Mouse (Mus musculus): ENCODE measurements around the gene Phactr4. TPM values are rescaled to one million over a fixed set of nuclear protein-coding genes. Genes with fewer than 3 reads are reported as not detected.
A peak's percentile ranks its signal among the peaks of the same experiment; 100 is the strongest.

Gene Phactr4
- polyA plus RNA-seq, 1 experiment from 2014 or later, result 29.1 TPM

DNA sequence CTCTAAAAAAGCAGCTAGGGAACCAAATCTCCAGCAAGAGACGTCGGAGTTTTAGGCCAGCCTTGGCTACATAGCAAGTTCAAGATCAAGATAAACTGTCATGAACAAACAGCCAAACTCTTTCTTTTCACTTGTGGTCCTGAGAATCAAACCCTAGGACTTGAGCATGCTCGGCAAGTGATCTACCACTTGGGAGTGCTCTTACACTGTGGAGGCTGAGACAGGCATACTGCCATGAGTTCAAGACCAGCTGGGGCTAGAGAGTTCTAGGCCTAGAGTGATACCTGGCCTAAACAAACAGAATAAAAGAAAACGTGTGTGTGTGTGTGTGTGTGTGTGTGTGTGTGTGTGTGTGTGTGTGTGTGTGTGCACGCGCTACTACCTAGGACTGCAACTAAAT is 31.9 kb upstream of the Phactr4 start:
- no peak for ATAC-seq (replicated peaks; ENCODE audit: insufficient number of reproducible peaks, low FRiP score, low TSS enrichment)
- no peak overlapping the region for H3K4me2 ChIP-seq
- H3K27ac ChIP-seq (ENCODE audit: low read depth, low read length), result no peak overlapping the region
- no peaks in the 10 kb centered on the region for H3K27me3 ChIP-seq (ENCODE audit: control insufficient read depth, insufficient read depth, low read length)
- WGBS (ENCODE audit: insufficient replicate concordance), result 82% methylated on average over 6 of the region's 6 CpGs
- H3K4me3 ChIP-seq (ENCODE audit: low read depth, low read length), result no peak overlapping the region
- H3K9me3 ChIP-seq (replicated peaks; ENCODE audit: control insufficient read depth, low read length), result no peaks in the 10 kb centered on the region
- H3K36me3 ChIP-seq (ENCODE audit: control insufficient read depth, insufficient read depth, low read length), result 0 out of 2 replicates have a peak, but pooled peaks cover 1% of the 10 kb centered on the region
- H3K9ac ChIP-seq (ENCODE audit: low read depth, low read length), result no peak overlapping the region
- H3K4me1 ChIP-seq (ENCODE audit: control insufficient read depth, insufficient read depth, low read length), result no peaks in the 10 kb centered on the region

DNA sequence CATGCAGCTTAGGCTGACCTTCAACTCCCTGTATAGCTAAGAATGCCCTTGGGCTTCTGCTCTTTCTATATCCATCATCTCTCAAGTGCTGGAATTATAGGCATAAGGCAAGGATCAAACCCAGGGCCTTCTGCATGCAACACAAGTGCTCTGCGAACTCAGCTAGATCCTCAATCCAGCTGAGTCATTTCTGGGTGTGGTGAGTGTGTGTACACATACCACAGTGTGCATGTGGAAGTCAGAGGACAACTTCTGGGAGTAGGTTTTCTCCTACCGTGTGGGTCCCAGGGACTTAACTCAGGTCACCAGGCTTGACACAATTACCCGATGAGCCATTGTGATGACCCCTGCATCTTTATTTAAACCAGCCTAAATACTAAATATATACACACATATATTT is 27.5 kb upstream of the Phactr4 start:
- WGBS (ENCODE audit: insufficient replicate concordance), result 83% methylated on average over 3 of the region's 3 CpGs
- no peak for ATAC-seq (replicated peaks; ENCODE audit: insufficient number of reproducible peaks, low FRiP score, low TSS enrichment)
- Histone ChIP-seq H3K4me1 (ENCODE audit: control insufficient read depth, insufficient read depth, low read length) (no peaks in the 10 kb centered on the region), H3K27me3 (ENCODE audit: control insufficient read depth, insufficient read depth, low read length) (no peaks in the 10 kb centered on the region), H3K4me3 (ENCODE audit: low read depth, low read length) (no peak overlapping the region), H3K9ac (ENCODE audit: low read depth, low read length) (no peak overlapping the region), H3K27ac (ENCODE audit: low read depth, low read length) (no peak overlapping the region), H3K9me3 (replicated peaks; ENCODE audit: control insufficient read depth, low read length) (no peaks in the 10 kb centered on the region), H3K36me3 (ENCODE audit: control insufficient read depth, insufficient read depth, low read length) (no peaks in the 10 kb centered on the region), H3K4me2 (no peak overlapping the region)

DNA sequence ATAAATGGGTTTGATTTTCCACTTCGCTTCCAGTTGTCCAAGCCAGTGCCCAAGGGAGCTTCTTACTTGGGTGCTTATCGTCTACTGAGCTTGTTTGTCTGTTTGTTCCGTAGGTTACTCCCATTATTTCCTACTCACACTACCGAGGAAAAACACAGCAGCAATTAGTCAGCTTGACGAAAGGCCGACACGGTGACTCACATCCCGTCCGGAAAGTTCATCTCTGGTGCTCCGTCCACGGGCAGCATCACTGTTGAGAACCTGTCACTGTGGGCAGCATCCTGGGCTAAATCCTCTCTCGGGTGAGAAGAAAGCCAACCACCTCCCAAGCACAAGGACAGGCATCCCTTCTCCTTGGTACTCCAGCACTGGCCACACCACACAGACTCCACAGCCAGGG is 23.8 kb upstream of the Phactr4 start:
- no peaks in the 10 kb centered on the region for H3K4me1 ChIP-seq (ENCODE audit: control insufficient read depth, insufficient read depth, low read length)
- H3K27me3 ChIP-seq (ENCODE audit: control insufficient read depth, insufficient read depth, low read length), result no peaks in the 10 kb centered on the region
- no peak overlapping the region for H3K9ac ChIP-seq (ENCODE audit: low read depth, low read length)
- H3K4me2 ChIP-seq, result no peak overlapping the region
- WGBS (ENCODE audit: insufficient replicate concordance), result 63% methylated on average over 12 of the region's 12 CpGs
- no peaks in the 10 kb centered on the region for H3K36me3 ChIP-seq (ENCODE audit: control insufficient read depth, insufficient read depth, low read length)
- H3K27ac ChIP-seq (ENCODE audit: low read depth, low read length), result no peak overlapping the region
- H3K9me3 ChIP-seq (replicated peaks; ENCODE audit: control insufficient read depth, low read length), result no peaks in the 10 kb centered on the region
- no peak overlapping the region for H3K4me3 ChIP-seq (ENCODE audit: low read depth, low read length)
- ATAC-seq (replicated peaks; ENCODE audit: insufficient number of reproducible peaks, low FRiP score, low TSS enrichment), result no peak

DNA sequence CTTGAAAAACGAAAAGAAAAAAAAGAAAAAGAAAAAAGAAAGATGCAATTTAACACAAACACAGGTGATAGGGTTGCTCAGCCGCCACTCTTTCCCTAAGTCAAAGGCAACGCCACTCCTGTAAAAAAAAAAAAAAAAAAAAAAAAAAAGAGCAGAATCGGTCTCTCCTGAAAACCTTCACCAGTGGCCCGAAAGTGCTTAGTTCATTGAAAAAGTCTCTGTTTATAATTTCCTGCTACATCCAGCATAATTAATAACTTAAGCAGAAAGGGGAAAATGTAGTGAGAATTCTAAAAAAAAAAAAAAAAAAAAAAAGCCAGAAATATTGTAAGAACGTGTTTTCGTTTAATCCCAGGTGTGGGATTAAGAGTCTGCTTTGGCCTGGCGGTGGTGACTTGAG is 22.2 kb upstream of the Phactr4 start:
- no peak for ATAC-seq (replicated peaks; ENCODE audit: insufficient number of reproducible peaks, low FRiP score, low TSS enrichment)
- H3K4me3 ChIP-seq (ENCODE audit: low read depth, low read length), result no peak overlapping the region
- no peaks in the 10 kb centered on the region for H3K9me3 ChIP-seq (replicated peaks; ENCODE audit: control insufficient read depth, low read length)
- H3K9ac ChIP-seq (ENCODE audit: low read depth, low read length), result no peak overlapping the region
- H3K27ac ChIP-seq (ENCODE audit: low read depth, low read length), result no peak overlapping the region
- no peak overlapping the region for H3K4me2 ChIP-seq
- no peaks in the 10 kb centered on the region for H3K36me3 ChIP-seq (ENCODE audit: control insufficient read depth, insufficient read depth, low read length)
- no peaks in the 10 kb centered on the region for H3K27me3 ChIP-seq (ENCODE audit: control insufficient read depth, insufficient read depth, low read length)
- WGBS (ENCODE audit: insufficient replicate concordance), result 82% methylated on average over 8 of the region's 8 CpGs
- no peaks in the 10 kb centered on the region for H3K4me1 ChIP-seq (ENCODE audit: control insufficient read depth, insufficient read depth, low read length)

DNA sequence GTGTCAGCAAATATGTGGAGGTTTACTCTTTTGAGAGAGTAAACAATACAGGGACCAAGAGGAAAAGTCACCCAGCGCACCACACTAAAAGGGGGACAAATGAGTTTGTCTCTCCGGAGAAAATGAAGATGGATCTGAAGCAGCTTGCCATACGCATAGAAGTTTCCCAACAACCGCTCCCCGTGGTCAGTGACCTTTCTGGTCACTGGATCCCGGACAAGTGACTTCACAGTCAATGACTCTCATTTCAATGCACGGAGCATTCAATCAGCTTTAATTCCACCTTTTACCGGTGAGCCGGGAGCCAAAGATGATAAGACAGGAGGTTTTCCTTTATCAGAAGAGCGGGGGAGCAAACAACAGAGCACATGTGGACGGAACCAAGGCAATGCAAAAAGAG is 15.6 kb upstream of the Phactr4 start:
- Histone ChIP-seq H3K9me3 (replicated peaks; ENCODE audit: control insufficient read depth, low read length) (no peaks in the 10 kb centered on the region), H3K4me1 (ENCODE audit: control insufficient read depth, insufficient read depth, low read length) (peaks cover 3% of the 10 kb centered on the region; the same call in 1 of the 2 replicates), H3K36me3 (ENCODE audit: control insufficient read depth, insufficient read depth, low read length) (no peaks in the 10 kb centered on the region), H3K27me3 (ENCODE audit: control insufficient read depth, insufficient read depth, low read length) (no peaks in the 10 kb centered on the region), H3K4me3 (ENCODE audit: low read depth, low read length) (no peak overlapping the region), H3K4me2 (no peak overlapping the region), H3K9ac (ENCODE audit: low read depth, low read length) (no peak overlapping the region), H3K27ac (ENCODE audit: low read depth, low read length) (no peak overlapping the region)
- WGBS (ENCODE audit: insufficient replicate concordance), result 46% methylated on average over 11 of the region's 11 CpGs
- no peak for ATAC-seq (replicated peaks; ENCODE audit: insufficient number of reproducible peaks, low FRiP score, low TSS enrichment)

DNA sequence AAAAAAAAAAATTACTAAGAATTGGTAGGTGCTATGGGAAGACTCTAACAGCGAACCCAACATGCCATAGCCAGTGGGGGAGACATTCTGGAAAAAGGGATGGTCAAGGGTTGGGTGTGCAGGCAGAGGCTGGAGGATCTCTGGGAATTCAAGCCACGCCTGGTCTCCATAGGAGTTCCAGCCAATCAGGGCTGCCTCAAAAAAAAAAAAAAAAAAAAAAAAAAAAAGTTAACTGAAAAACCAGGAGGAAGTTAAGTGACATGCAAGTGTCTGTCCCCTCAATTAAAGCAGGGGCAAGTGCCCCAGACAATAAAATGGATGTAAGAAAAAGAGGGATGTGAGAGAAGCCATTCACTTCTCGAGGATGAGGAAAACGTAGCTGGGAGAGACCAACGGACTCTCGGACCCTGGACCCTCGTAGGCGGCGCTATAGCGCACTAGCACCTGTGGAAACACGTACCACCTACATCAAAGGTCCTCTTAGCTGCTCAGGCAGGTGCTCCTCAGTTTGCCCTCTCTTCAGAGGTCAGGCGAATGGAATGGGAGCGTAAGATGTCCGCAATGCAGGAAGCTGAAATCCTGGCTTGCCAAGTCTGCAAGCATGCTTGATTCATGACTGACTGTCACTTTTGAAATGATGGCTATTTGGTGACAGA is 10.6 kb upstream of the Phactr4 start:
- Histone ChIP-seq H3K9ac (ENCODE audit: low read depth, low read length) (0 out of 2 replicates have a peak overlapping the region, but pooled peaks have one; percentile 49), H3K4me3 (ENCODE audit: low read depth, low read length) (peak overlapping the region; percentile 16), H3K36me3 (ENCODE audit: control insufficient read depth, insufficient read depth, low read length) (no peaks in the 10 kb centered on the region), H3K27me3 (ENCODE audit: control insufficient read depth, insufficient read depth, low read length) (no peaks in the 10 kb centered on the region), H3K27ac (ENCODE audit: low read depth, low read length) (no peak overlapping the region), H3K4me1 (ENCODE audit: control insufficient read depth, insufficient read depth, low read length) (peaks cover 8% of the 10 kb centered on the region; the same call in 1 of the 2 replicates), H3K4me2 (peak overlapping the region; percentile 56), H3K9me3 (replicated peaks; ENCODE audit: control insufficient read depth, low read length) (no peaks in the 10 kb centered on the region)
- no peak for ATAC-seq (replicated peaks; ENCODE audit: insufficient number of reproducible peaks, low FRiP score, low TSS enrichment)
- WGBS (ENCODE audit: insufficient replicate concordance), result 10% methylated on average over 14 of the region's 14 CpGs

DNA sequence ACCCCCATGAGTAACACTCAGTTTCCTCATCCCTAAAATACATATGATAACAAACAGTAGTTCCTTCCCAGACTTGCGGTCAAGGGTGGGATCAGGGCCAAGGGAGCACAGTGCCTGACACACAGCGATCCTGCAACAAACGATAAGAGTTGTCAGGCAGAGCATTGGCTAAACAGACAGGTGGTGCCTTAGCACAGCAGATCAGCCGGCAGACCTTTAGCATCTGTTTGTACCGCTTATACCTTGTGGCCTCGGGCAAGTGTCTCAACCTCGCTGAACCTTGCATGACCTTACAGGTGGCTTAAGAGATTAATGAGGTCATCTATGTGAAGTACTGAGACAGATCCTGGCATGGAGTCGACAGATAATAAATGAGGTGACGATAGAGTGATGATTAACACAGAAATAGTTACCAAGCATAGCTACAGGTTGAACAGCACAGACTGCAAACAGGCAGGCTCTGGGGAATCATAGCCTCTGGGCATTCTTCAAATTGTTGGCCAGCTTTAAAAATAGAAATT is 5.8 kb upstream of the Phactr4 start:
- peak; percentile 85 for ATAC-seq (replicated peaks; ENCODE audit: insufficient number of reproducible peaks, low FRiP score, low TSS enrichment)
- no peaks in the 10 kb centered on the region for H3K9me3 ChIP-seq (replicated peaks; ENCODE audit: control insufficient read depth, low read length)
- H3K9ac ChIP-seq (ENCODE audit: low read depth, low read length), result no peak overlapping the region
- H3K4me2 ChIP-seq, result peak overlapping the region; percentile 1; the same call in 1 of the 2 replicates
- WGBS (ENCODE audit: insufficient replicate concordance), result 15% methylated on average over 9 of the region's 9 CpGs
- no peaks in the 10 kb centered on the region for H3K36me3 ChIP-seq (ENCODE audit: control insufficient read depth, insufficient read depth, low read length)
- H3K4me1 ChIP-seq (ENCODE audit: control insufficient read depth, insufficient read depth, low read length), result peaks cover 12% of the 10 kb centered on the region; the same call in 1 of the 2 replicates
- H3K4me3 ChIP-seq (ENCODE audit: low read depth, low read length), result no peak overlapping the region
- no peaks in the 10 kb centered on the region for H3K27me3 ChIP-seq (ENCODE audit: control insufficient read depth, insufficient read depth, low read length)
- H3K27ac ChIP-seq (ENCODE audit: low read depth, low read length), result peak overlapping the region; percentile 52

DNA sequence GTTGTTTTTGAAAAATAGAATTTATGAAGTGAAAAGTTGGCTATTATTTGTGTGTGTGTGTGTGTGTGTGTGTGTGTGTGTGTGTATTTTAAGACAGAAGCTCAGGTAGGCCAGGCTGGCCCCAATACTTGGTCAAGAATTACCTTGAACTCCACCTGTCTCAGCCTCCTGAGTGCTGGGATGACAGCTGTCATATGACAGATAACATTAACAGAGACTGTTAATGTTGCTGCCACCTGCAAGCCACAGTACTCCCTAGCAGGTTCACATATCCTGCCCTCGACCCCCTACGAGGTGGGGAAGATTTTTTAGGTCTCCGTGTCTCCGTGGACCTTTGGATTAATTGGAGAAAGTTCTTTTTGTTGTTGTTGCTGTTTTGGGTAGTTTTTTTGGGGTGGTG is 5.2 kb upstream of the Phactr4 start:
- ATAC-seq (replicated peaks; ENCODE audit: insufficient number of reproducible peaks, low FRiP score, low TSS enrichment), result no peak
- H3K9me3 ChIP-seq (replicated peaks; ENCODE audit: control insufficient read depth, low read length), result no peaks in the 10 kb centered on the region
- 0 out of 2 replicates have a peak overlapping the region, but pooled peaks have one; percentile 52 for H3K27ac ChIP-seq (ENCODE audit: low read depth, low read length)
- H3K4me2 ChIP-seq, result 0 out of 2 replicates have a peak overlapping the region, but pooled peaks have one; percentile 1
- H3K9ac ChIP-seq (ENCODE audit: low read depth, low read length), result no peak overlapping the region
- H3K27me3 ChIP-seq (ENCODE audit: control insufficient read depth, insufficient read depth, low read length), result no peaks in the 10 kb centered on the region
- peaks cover 9% of the 10 kb centered on the region; the same call in 1 of the 2 replicates for H3K4me1 ChIP-seq (ENCODE audit: control insufficient read depth, insufficient read depth, low read length)
- no peak overlapping the region for H3K4me3 ChIP-seq (ENCODE audit: low read depth, low read length)
- H3K36me3 ChIP-seq (ENCODE audit: control insufficient read depth, insufficient read depth, low read length), result no peaks in the 10 kb centered on the region
- 71% methylated on average over 4 of the region's 4 CpGs for WGBS (ENCODE audit: insufficient replicate concordance)

DNA sequence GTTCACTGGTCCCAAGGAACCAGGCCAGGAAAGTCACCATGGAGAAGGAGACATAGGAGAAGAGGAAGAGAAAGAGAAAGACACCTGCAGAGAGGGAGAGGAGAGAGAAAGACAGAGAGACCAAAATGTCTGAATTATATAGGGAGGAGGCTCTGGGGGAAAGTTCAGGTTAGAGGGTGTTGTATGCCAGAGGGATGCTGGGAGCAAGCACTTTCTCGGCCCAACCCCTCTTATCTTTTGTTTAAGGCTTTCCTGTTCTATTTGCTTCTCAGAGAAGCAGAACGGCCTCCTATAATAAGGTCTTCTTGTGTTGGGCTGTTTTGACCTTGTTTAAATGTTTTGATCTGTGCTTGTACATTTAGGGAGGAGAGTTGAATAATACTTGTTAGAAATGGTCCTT is 3.7 kb upstream of the Phactr4 start:
- H3K4me1 ChIP-seq (ENCODE audit: control insufficient read depth, insufficient read depth, low read length), result peaks cover 9% of the 10 kb centered on the region; the same call in 1 of the 2 replicates
- ATAC-seq (replicated peaks; ENCODE audit: insufficient number of reproducible peaks, low FRiP score, low TSS enrichment), result no peak
- 31% methylated on average over 2 of the region's 2 CpGs for WGBS (ENCODE audit: insufficient replicate concordance)
- H3K27ac ChIP-seq (ENCODE audit: low read depth, low read length), result no peak overlapping the region
- H3K4me2 ChIP-seq, result no peak overlapping the region
- no peaks in the 10 kb centered on the region for H3K36me3 ChIP-seq (ENCODE audit: control insufficient read depth, insufficient read depth, low read length)
- H3K4me3 ChIP-seq (ENCODE audit: low read depth, low read length), result no peak overlapping the region
- H3K27me3 ChIP-seq (ENCODE audit: control insufficient read depth, insufficient read depth, low read length), result no peaks in the 10 kb centered on the region
- no peaks in the 10 kb centered on the region for H3K9me3 ChIP-seq (replicated peaks; ENCODE audit: control insufficient read depth, low read length)
- no peak overlapping the region for H3K9ac ChIP-seq (ENCODE audit: low read depth, low read length)
